Mouse (Mus musculus): ENCODE measurements around the gene Rpl31. TPM values are rescaled to one million over a fixed set of nuclear protein-coding genes. Genes with fewer than 3 reads are reported as not detected.
A peak's percentile ranks its signal among the peaks of the same experiment; 100 is the strongest.

Gene Rpl31
- polyA plus RNA-seq, 1 experiment from 2014 or later, result 451 TPM

GRCm38 (mm10) chr1:39372220-39372843 is 4.7 kb downstream of the Rpl31 start:
- no peak overlapping the region for H3K4me3 ChIP-seq (ENCODE audit: low read depth, low read length)
- no peaks in the 10 kb centered on the region for H3K9me3 ChIP-seq (ENCODE audit: control insufficient read depth, low read length)
- DNase-seq (ENCODE audit: low spot score), result no peak
- no peak overlapping the region for H3K9ac ChIP-seq (ENCODE audit: low read length)
- peaks cover 6% of the 10 kb centered on the region for H3K36me3 ChIP-seq (ENCODE audit: control insufficient read depth, insufficient read depth, low read length)
- WGBS, result 84% methylated on average over 8 of the region's 8 CpGs
- peaks cover 8% of the 10 kb centered on the region; the same call in 1 of the 2 replicates for H3K4me1 ChIP-seq (ENCODE audit: control insufficient read depth, insufficient read depth, low read length)
- H3K4me2 ChIP-seq (ENCODE audit: low read depth), result no peak overlapping the region
- no peak overlapping the region for H3K27ac ChIP-seq (ENCODE audit: low read depth, low read length)
- H3K27me3 ChIP-seq (ENCODE audit: control insufficient read depth, insufficient read depth, low read length), result no peaks in the 10 kb centered on the region
- no peak for ATAC-seq (ENCODE audit: insufficient read depth, low FRiP score, low TSS enrichment)

DNA sequence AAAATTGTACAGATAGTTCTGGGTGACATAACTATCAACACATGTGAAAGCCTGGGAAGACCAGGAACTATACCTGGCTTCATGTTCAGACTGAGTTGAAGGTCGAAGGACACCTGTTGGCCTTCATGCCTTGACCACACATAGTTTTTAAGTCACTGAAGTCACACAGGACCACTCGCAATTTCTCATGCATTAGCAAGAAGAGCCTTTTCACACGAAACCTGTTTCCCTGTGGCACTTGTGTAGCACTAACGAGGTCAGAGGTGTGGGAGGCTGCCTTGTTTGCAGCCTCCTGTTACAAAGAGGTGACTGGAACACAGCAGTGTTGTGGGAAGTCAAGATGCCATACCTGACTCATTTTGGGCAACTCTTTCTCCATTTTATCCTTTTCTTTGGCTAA is 5.7 kb downstream of the Rpl31 start:
- Histone ChIP-seq H3K4me1 (ENCODE audit: control insufficient read depth, insufficient read depth, low read length) (peaks cover 8% of the 10 kb centered on the region; the same call in 1 of the 2 replicates), H3K36me3 (ENCODE audit: control insufficient read depth, insufficient read depth, low read length) (peaks cover 6% of the 10 kb centered on the region)
- no peak for DNase-seq (ENCODE audit: low spot score)

DNA sequence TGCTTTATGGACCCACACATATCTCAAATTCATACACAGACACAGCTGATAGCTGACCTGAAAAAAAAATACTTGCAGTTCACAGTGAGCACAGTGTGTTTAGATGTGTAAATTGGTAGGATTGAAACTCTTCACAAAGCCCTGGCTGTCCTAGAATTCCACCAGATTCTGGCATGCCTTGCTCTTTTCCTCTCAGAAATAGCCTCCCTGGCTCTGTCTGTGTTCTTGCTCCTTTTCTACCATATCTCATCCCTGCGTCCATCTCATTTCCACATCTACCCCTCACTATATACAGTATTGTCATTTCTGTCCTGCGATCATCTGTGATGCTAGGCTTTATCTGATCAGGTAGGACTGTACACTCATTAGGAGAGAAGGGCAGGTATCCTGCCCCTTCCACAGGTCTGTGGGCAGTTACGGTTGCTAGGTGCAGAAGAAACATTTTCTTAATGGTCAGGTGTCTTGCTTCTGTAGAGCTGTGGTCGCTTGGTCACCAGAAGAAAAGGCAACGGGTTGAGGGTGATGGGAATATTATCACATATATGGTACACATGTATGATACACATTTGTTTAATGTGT is 6.7 kb downstream of the Rpl31 start:
- DNase-seq (ENCODE audit: low spot score), result peak; percentile 7

More for the DNA sequence above, 5.7 kb downstream of the Rpl31 start:
- no peak for ATAC-seq (ENCODE audit: insufficient read depth, low FRiP score, low TSS enrichment)
- WGBS, result 75% methylated on average over 4 of the region's 4 CpGs
- Histone ChIP-seq H3K9me3 (ENCODE audit: control insufficient read depth, low read length) (no peaks in the 10 kb centered on the region), H3K27ac (ENCODE audit: low read depth, low read length) (no peak overlapping the region), H3K4me3 (ENCODE audit: low read depth, low read length) (no peak overlapping the region), H3K4me2 (ENCODE audit: low read depth) (no peak overlapping the region), H3K9ac (ENCODE audit: low read length) (no peak overlapping the region), H3K27me3 (ENCODE audit: control insufficient read depth, insufficient read depth, low read length) (no peaks in the 10 kb centered on the region)

DNA sequence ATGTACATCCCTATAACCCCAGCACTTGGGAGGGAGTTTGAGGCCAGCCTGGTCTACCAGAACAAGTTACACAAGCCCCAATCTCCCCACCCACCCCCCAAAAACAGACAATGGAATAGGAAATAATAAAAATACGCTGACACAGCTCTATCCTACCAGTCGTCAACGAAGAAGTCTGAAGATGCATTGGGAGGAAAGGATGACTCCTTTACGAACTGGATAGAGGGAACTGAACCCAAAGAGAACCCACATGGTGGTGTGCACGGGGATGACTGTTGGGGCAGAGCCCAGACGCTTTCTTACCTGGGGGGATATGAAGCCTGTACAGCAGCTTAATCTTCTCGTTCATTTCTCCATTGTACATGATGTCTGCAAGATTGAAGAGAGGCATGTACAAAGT is 8.5 kb downstream of the Rpl31 start:
- no peaks in the 10 kb centered on the region for H3K27me3 ChIP-seq (ENCODE audit: control insufficient read depth, insufficient read depth, low read length)
- H3K9me3 ChIP-seq (ENCODE audit: control insufficient read depth, low read length), result no peaks in the 10 kb centered on the region
- peaks cover under 1% of the 10 kb centered on the region; the same call in 1 of the 2 replicates for H3K36me3 ChIP-seq (ENCODE audit: control insufficient read depth, insufficient read depth, low read length)
- no peak overlapping the region for H3K4me3 ChIP-seq (ENCODE audit: low read depth, low read length)
- no peak overlapping the region for H3K27ac ChIP-seq (ENCODE audit: low read depth, low read length)
- ATAC-seq (ENCODE audit: insufficient read depth, low FRiP score, low TSS enrichment) (no peak), DNase-seq (ENCODE audit: low spot score) (peak; percentile 4)
- WGBS, result 92% methylated on average over 7 of the region's 7 CpGs
- no peak overlapping the region for H3K9ac ChIP-seq (ENCODE audit: low read length)
- H3K4me2 ChIP-seq (ENCODE audit: low read depth), result no peak overlapping the region
- no peaks in the 10 kb centered on the region for H3K4me1 ChIP-seq (ENCODE audit: control insufficient read depth, insufficient read depth, low read length)

More for the DNA sequence above, 6.7 kb downstream of the Rpl31 start:
- peaks cover 2% of the 10 kb centered on the region; the same call in 1 of the 2 replicates for H3K4me1 ChIP-seq (ENCODE audit: control insufficient read depth, insufficient read depth, low read length)
- no peak overlapping the region for H3K4me2 ChIP-seq (ENCODE audit: low read depth)
- no peak overlapping the region for H3K27ac ChIP-seq (ENCODE audit: low read depth, low read length)
- H3K9me3 ChIP-seq (ENCODE audit: control insufficient read depth, low read length), result no peaks in the 10 kb centered on the region
- no peaks in the 10 kb centered on the region for H3K27me3 ChIP-seq (ENCODE audit: control insufficient read depth, insufficient read depth, low read length)
- ATAC-seq (ENCODE audit: insufficient read depth, low FRiP score, low TSS enrichment), result no peak
- H3K9ac ChIP-seq (ENCODE audit: low read length), result no peak overlapping the region
- H3K36me3 ChIP-seq (ENCODE audit: control insufficient read depth, insufficient read depth, low read length), result peaks cover 6% of the 10 kb centered on the region
- 90% methylated on average over 5 of the region's 5 CpGs for WGBS
- H3K4me3 ChIP-seq (ENCODE audit: low read depth, low read length), result no peak overlapping the region

DNA sequence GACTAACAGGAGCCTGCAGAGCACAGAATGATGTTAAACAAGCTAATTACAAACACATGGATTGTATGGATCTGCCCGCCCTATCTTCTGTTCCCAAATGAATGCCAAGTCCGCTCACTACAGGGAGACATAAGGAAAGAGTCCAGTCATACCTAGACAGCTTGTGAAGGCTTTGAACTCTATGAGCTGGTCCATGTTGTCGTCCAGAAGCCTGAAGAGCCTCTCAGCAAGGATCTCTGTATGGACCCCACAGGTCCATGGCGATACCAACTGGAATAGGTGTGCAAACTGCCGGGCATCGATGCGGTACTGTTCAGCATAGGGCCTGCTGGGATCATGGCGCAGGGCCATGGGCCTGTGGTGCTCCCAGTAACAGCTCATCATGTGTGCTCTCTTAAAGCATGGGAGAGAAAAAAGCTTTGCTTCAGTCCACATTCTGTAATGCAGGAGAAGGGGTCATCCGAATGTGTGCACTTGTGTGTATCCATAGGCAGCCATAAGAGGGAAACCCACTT is 9.1 kb downstream of the Rpl31 start:
- H3K4me1 ChIP-seq (ENCODE audit: control insufficient read depth, insufficient read depth, low read length), result no peaks in the 10 kb centered on the region
- H3K4me2 ChIP-seq (ENCODE audit: low read depth), result no peak overlapping the region
- no peak overlapping the region for H3K9ac ChIP-seq (ENCODE audit: low read length)
- H3K27ac ChIP-seq (ENCODE audit: low read depth, low read length), result no peak overlapping the region
- no peak overlapping the region for H3K4me3 ChIP-seq (ENCODE audit: low read depth, low read length)
- H3K36me3 ChIP-seq (ENCODE audit: control insufficient read depth, insufficient read depth, low read length), result no peaks in the 10 kb centered on the region
- no peaks in the 10 kb centered on the region for H3K9me3 ChIP-seq (ENCODE audit: control insufficient read depth, low read length)
- peak; percentile 6 for DNase-seq (ENCODE audit: low spot score)
- no peak for ATAC-seq (ENCODE audit: insufficient read depth, low FRiP score, low TSS enrichment)
- no peaks in the 10 kb centered on the region for H3K27me3 ChIP-seq (ENCODE audit: control insufficient read depth, insufficient read depth, low read length)
- WGBS, result 94% methylated on average over 9 of the region's 9 CpGs

DNA sequence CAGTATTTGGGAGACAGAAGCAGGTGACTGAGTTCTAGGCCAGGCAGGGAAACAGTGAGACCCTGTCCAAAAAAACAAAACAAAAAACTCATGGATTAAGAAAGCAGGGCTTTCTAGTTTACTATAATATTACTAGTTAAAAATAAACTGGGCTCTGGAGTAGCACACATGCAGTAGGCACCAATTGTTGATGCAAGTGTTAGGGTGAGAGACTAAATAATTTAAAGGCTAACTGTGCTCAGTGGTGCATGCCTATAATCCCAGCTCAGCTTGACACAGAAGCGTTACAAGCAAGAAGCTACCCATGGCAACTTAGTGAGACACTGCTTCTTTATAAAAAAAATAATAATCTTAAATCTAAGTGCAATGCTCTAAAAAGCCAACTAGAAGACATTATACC is 10.9 kb downstream of the Rpl31 start:
- Histone ChIP-seq H3K4me1 (ENCODE audit: control insufficient read depth, insufficient read depth, low read length) (no peaks in the 10 kb centered on the region), H3K9ac (ENCODE audit: low read length) (no peak overlapping the region), H3K9me3 (ENCODE audit: control insufficient read depth, low read length) (no peaks in the 10 kb centered on the region), H3K27ac (ENCODE audit: low read depth, low read length) (no peak overlapping the region), H3K36me3 (ENCODE audit: control insufficient read depth, insufficient read depth, low read length) (no peaks in the 10 kb centered on the region), H3K4me2 (ENCODE audit: low read depth) (no peak overlapping the region), H3K4me3 (ENCODE audit: low read depth, low read length) (no peak overlapping the region), H3K27me3 (ENCODE audit: control insufficient read depth, insufficient read depth, low read length) (no peaks in the 10 kb centered on the region)
- ATAC-seq (ENCODE audit: insufficient read depth, low FRiP score, low TSS enrichment) (no peak), DNase-seq (ENCODE audit: low spot score) (no peak)
- 76% methylated on average over 1 of the region's 1 CpGs for WGBS

DNA sequence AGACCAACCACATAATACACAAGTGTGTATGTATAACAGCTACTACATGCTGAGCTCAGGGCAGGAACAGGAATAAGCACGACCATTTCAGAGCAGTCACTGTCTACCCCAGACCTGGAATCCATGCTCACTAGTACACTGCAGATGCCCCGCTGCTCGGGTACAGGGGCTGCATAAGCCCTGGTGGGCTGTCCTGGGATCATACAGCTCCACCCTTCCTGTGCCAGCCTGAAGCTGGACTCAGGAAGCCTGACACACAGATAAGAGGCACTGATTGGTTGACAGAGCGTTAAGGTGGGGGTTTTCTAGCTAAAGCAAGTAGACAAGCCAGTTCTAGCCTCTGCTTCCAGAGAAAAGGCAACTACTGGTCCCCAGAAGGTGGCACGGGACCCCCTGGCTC is 11.4 kb downstream of the Rpl31 start:
- H3K9ac ChIP-seq (ENCODE audit: low read length), result no peak overlapping the region

DNA sequence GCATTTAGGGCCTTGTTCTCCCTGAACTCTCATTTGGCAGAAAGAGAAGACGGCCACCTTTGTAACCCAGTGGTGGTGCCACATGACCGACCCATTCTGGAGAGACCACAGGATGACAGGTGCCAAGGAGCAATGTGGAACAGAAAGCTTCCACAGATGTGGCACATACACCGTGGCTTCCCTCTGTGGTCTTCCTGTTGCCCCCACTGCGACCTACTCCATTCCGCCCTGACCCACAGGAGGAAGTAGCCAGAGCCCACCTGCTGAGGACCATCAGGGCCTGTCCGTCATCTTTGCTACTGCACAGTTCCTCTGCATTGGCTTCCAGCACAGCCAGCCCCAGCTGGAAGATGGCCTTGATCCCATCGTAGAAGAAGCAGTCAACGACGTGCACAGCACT is 13.4 kb downstream of the Rpl31 start:
- Histone ChIP-seq H3K9ac (ENCODE audit: low read length) (no peak overlapping the region), H3K27ac (ENCODE audit: low read depth, low read length) (no peak overlapping the region), H3K9me3 (ENCODE audit: control insufficient read depth, low read length) (no peaks in the 10 kb centered on the region), H3K4me2 (ENCODE audit: low read depth) (no peak overlapping the region), H3K27me3 (ENCODE audit: control insufficient read depth, insufficient read depth, low read length) (no peaks in the 10 kb centered on the region), H3K4me1 (ENCODE audit: control insufficient read depth, insufficient read depth, low read length) (no peaks in the 10 kb centered on the region), H3K4me3 (ENCODE audit: low read depth, low read length) (no peak overlapping the region), H3K36me3 (ENCODE audit: control insufficient read depth, insufficient read depth, low read length) (no peaks in the 10 kb centered on the region)
- no peak for DNase-seq (ENCODE audit: low spot score)
- ATAC-seq (ENCODE audit: insufficient read depth, low FRiP score, low TSS enrichment), result no peak
- 82% methylated on average over 9 of the region's 9 CpGs for WGBS

More for the DNA sequence above, 11.4 kb downstream of the Rpl31 start:
- WGBS, result 76% methylated on average over 5 of the region's 5 CpGs
- no peak for DNase-seq (ENCODE audit: low spot score)
- Histone ChIP-seq H3K27ac (ENCODE audit: low read depth, low read length) (no peak overlapping the region), H3K9me3 (ENCODE audit: control insufficient read depth, low read length) (no peaks in the 10 kb centered on the region), H3K36me3 (ENCODE audit: control insufficient read depth, insufficient read depth, low read length) (no peaks in the 10 kb centered on the region), H3K4me1 (ENCODE audit: control insufficient read depth, insufficient read depth, low read length) (no peaks in the 10 kb centered on the region), H3K27me3 (ENCODE audit: control insufficient read depth, insufficient read depth, low read length) (no peaks in the 10 kb centered on the region), H3K4me2 (ENCODE audit: low read depth) (no peak overlapping the region), H3K4me3 (ENCODE audit: low read depth, low read length) (no peak overlapping the region)
- ATAC-seq (ENCODE audit: insufficient read depth, low FRiP score, low TSS enrichment), result no peak

GRCm38 (mm10) chr1:39384914-39385313 is 17.3 kb downstream of the Rpl31 start:
- no peak overlapping the region for H3K27ac ChIP-seq (ENCODE audit: low read depth, low read length)
- DNase-seq (ENCODE audit: low spot score) (no peak), ATAC-seq (ENCODE audit: insufficient read depth, low FRiP score, low TSS enrichment) (no peak)
- no peak overlapping the region for H3K9ac ChIP-seq (ENCODE audit: low read length)
- no peak overlapping the region for H3K4me2 ChIP-seq (ENCODE audit: low read depth)
- no peaks in the 10 kb centered on the region for H3K36me3 ChIP-seq (ENCODE audit: control insufficient read depth, insufficient read depth, low read length)
- no peaks in the 10 kb centered on the region for H3K27me3 ChIP-seq (ENCODE audit: control insufficient read depth, insufficient read depth, low read length)
- WGBS, result 84% methylated on average over 9 of the region's 9 CpGs
- H3K4me1 ChIP-seq (ENCODE audit: control insufficient read depth, insufficient read depth, low read length), result no peaks in the 10 kb centered on the region
- no peak overlapping the region for H3K4me3 ChIP-seq (ENCODE audit: low read depth, low read length)
- H3K9me3 ChIP-seq (ENCODE audit: control insufficient read depth, low read length), result no peaks in the 10 kb centered on the region
